Mouse (Mus musculus) lung, postnatal 0 days (tissue): ENCODE results near the gene Mllt3.

Source experiments
- CTCF ChIP-seq: IDR thresholded peaks from 2 replicates; pipeline ENCODE4 v1.5.1; 2016; ENCODE audit warnings: antibody characterized with exemption, mild to moderate bottlenecking
- EP300 ChIP-seq: IDR thresholded peaks from 2 replicates; pipeline ENCODE4 v1.6.1; 2016; ENCODE audit warnings: antibody characterized with exemption, mild to moderate bottlenecking, control low read depth

DNA sequence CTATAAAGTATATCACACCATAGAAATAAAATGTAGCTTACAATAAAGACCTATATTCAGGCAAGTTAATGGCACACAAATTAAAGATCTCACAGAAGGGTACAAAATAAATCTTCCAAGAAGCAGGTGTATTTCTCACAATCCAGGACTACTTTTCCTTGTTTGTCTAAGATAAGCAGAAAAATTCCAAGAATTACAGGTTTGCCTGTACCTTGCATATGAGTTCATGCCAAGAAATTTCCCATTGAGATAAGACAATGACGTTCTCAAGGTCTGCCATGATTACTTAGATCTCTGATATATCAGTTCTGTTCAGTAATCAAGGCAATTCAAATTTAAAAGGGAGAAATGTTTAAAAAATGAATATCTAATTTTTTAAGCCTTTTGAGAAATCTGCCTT, 272.9 kb downstream of the Mllt3 start:
- TF ChIP-seq CTCF (no peak), EP300 (peak; percentile 88)
